Mouse (Mus musculus): ENCODE data around the gene Bcl6b. TPM values are rescaled to one million over a fixed set of nuclear protein-coding genes. Genes with fewer than 3 reads are reported as not detected.

The Bcl6b gene
- polyA plus RNA-seq (2014; fragmentation: Nextera tagmentation; extraction: Ambion mirVana): 1.8 and 5.7 TPM in 2 replicates

DNA sequence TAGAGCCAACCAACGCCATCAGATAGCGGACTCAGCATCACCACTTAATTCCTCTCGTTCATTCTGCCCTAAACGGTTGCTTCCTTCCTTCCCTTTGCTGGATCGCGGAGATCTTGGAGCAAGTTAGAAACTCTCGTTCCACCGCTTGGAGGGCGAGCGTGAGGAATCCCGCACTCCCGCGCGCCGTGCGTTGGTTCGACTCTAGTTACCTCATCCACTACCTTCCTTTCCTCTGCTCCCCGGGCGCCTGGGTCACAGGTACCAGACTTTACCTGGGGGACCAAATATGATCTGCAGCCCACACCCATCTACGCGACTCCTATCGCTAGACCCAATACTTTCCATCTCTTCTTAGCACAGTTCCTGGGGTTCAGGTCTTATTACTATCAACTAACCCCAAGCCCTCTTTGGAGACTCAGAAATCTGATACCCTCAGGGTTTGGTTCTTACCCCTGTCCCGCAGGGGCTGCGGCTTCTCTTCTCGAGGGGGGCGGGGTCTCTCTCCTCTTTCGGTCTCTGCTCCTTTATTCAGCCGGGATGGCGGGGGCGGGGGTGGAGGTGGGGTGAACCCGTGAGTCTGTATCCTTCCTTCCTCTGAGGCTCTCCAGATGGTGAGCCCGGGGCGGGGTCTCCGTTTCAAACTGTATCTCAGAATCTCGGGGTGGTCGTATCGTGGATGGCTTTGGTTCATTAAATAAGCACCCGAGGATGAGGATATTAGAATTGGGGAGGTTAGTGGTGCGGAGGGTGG, at the start of gene Bcl6b:
Bcl6b (minus strand) TSS at position 539 of the 751 bp plus-strand sequence.
- no peaks in the 10 kb centered on the region for H3K36me3 ChIP-seq (ENCODE audit: control insufficient read depth, insufficient read depth, low read length)
- no peaks in the 10 kb centered on the region for H3K9me3 ChIP-seq (ENCODE audit: control insufficient read depth, low read length)
- H3K4me1 ChIP-seq (ENCODE audit: control insufficient read depth, insufficient read depth, low read length): peaks cover 3% of the 10 kb centered on the region
- H3K27me3 ChIP-seq (ENCODE audit: control insufficient read depth, insufficient read depth, low read length): peaks cover 11% of the 10 kb centered on the region
- H3K4me2 ChIP-seq (ENCODE audit: low read depth, low read length): peak within 1 kb of the TSS; percentile 46
- no peak for ATAC-seq (ENCODE audit: low read depth)
- peak within 1 kb of the TSS; percentile 24 for H3K4me3 ChIP-seq (ENCODE audit: low read depth, low read length)
- 1% methylated on average over 39 of the region's 39 CpGs for WGBS
- 0 out of 2 replicates have a peak within 1 kb of the TSS, but pooled peaks have one; percentile 11 for H3K9ac ChIP-seq (replicated peaks; ENCODE audit: low read depth, low read length)
- H3K27ac ChIP-seq (ENCODE audit: low read depth, low read length): 0 out of 2 replicates have a peak within 1 kb of the TSS, but pooled peaks have one; percentile 28

GRCm38 (mm10) chr11:70278961-70279360, 49.4 kb upstream of the Bcl6b start:
- Histone ChIP-seq H3K4me2 (ENCODE audit: low read depth, low read length) (no peak overlapping the region), H3K36me3 (ENCODE audit: control insufficient read depth, insufficient read depth, low read length) (no peaks in the 10 kb centered on the region), H3K9ac (replicated peaks; ENCODE audit: low read depth, low read length) (no peak overlapping the region), H3K27ac (ENCODE audit: low read depth, low read length) (no peak overlapping the region), H3K27me3 (ENCODE audit: control insufficient read depth, insufficient read depth, low read length) (no peaks in the 10 kb centered on the region), H3K4me1 (ENCODE audit: control insufficient read depth, insufficient read depth, low read length) (no peaks in the 10 kb centered on the region), H3K9me3 (ENCODE audit: control insufficient read depth, low read length) (no peaks in the 10 kb centered on the region), H3K4me3 (ENCODE audit: low read depth, low read length) (no peak overlapping the region)
- 78% methylated on average over 3 of the region's 3 CpGs for WGBS
- no peak for ATAC-seq (ENCODE audit: low read depth)

DNA sequence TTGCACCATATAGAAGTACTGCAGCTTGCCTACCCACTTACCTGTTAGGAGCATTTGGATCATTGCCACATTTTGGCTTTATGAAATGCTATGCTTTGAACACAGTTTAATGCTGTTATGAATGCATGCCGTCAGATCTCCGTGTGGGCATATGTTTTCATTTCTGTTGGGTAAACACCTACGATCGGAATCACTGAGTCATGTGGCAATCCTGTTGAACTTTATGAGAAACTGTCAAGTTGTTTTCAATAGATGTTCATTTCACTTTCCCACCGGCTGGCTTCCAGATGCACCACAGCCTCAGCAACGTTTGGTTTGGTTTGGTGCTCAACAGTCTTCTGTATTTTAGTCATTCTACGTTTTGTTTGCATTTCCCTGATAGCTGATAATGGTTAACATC, 42.0 kb upstream of the Bcl6b start:
- no peak for ATAC-seq (ENCODE audit: low read depth)
- Histone ChIP-seq H3K36me3 (ENCODE audit: control insufficient read depth, insufficient read depth, low read length) (no peaks in the 10 kb centered on the region), H3K4me2 (ENCODE audit: low read depth, low read length) (no peak overlapping the region), H3K9me3 (ENCODE audit: control insufficient read depth, low read length) (no peaks in the 10 kb centered on the region), H3K9ac (replicated peaks; ENCODE audit: low read depth, low read length) (no peak overlapping the region), H3K4me3 (ENCODE audit: low read depth, low read length) (no peak overlapping the region), H3K27ac (ENCODE audit: low read depth, low read length) (no peak overlapping the region), H3K27me3 (ENCODE audit: control insufficient read depth, insufficient read depth, low read length) (no peaks in the 10 kb centered on the region), H3K4me1 (ENCODE audit: control insufficient read depth, insufficient read depth, low read length) (no peaks in the 10 kb centered on the region)
- 86% methylated on average over 7 of the region's 7 CpGs for WGBS

DNA sequence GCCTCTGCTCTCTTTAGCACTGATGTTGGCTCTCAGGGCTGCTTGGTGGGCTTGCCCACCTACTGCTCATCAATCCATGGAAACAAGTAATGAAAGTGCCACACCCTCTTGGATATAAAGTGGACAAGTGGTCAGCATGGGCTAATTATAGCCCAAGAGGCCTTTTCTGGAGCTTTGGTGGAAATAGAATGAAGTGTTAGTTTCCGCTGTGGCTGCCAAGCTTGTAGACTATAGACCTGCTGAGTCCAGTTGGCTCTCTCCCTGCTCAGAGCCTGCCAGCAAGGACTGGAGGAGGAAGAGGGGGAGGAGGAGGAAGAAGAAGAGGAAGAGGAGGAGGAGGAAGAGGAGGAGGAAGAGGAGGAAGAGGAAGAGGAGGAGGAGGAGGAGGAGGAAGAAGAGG, 36.8 kb upstream of the Bcl6b start:
- no peak overlapping the region for H3K4me3 ChIP-seq (ENCODE audit: low read depth, low read length)
- H3K9ac ChIP-seq (replicated peaks; ENCODE audit: low read depth, low read length): no peak overlapping the region

DNA sequence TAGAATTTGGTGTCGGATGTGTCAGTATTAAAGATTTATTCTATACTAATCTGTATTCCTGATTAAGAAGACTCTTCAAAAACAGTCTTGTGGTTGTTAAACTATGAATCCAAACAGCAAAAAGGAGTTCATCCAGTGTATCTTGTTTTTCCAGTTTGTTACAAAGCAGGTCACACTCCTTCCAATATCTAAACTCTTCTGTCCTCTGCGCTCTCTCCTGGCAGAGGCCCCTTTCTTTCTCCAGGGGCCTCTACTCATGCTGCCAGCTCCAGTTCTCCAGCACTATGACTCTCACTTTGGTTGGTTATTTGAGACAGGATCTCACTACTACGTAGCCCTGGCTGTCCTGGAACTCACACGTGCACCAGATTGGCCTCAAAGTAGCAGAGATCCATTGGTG, 36.2 kb upstream of the Bcl6b start:
- H3K9me3 ChIP-seq (ENCODE audit: control insufficient read depth, low read length): no peaks in the 10 kb centered on the region
- H3K36me3 ChIP-seq (ENCODE audit: control insufficient read depth, insufficient read depth, low read length): no peaks in the 10 kb centered on the region
- no peak overlapping the region for H3K4me3 ChIP-seq (ENCODE audit: low read depth, low read length)
- H3K9ac ChIP-seq (replicated peaks; ENCODE audit: low read depth, low read length): no peak overlapping the region
- H3K4me2 ChIP-seq (ENCODE audit: low read depth, low read length): no peak overlapping the region
- no peak overlapping the region for H3K27ac ChIP-seq (ENCODE audit: low read depth, low read length)
- no peaks in the 10 kb centered on the region for H3K4me1 ChIP-seq (ENCODE audit: control insufficient read depth, insufficient read depth, low read length)
- no peaks in the 10 kb centered on the region for H3K27me3 ChIP-seq (ENCODE audit: control insufficient read depth, insufficient read depth, low read length)
- ATAC-seq (ENCODE audit: low read depth): no peak
- 78% methylated on average over 4 of the region's 4 CpGs for WGBS

More for the DNA sequence above, 36.8 kb upstream of the Bcl6b start:
- Histone ChIP-seq H3K4me2 (ENCODE audit: low read depth, low read length) (no peak overlapping the region), H3K27me3 (ENCODE audit: control insufficient read depth, insufficient read depth, low read length) (no peaks in the 10 kb centered on the region), H3K27ac (ENCODE audit: low read depth, low read length) (no peak overlapping the region), H3K36me3 (ENCODE audit: control insufficient read depth, insufficient read depth, low read length) (no peaks in the 10 kb centered on the region), H3K4me1 (ENCODE audit: control insufficient read depth, insufficient read depth, low read length) (no peaks in the 10 kb centered on the region), H3K9me3 (ENCODE audit: control insufficient read depth, low read length) (no peaks in the 10 kb centered on the region)
- ATAC-seq (ENCODE audit: low read depth): no peak
- WGBS: 85% methylated on average over 1 of the region's 1 CpGs

- Histone ChIP-seq H3K9me3 (ENCODE audit: control insufficient read depth, low read length) (no peaks in the 10 kb centered on the region), H3K36me3 (ENCODE audit: control insufficient read depth, insufficient read depth, low read length) (no peaks in the 10 kb centered on the region), H3K4me3 (ENCODE audit: low read depth, low read length) (no peak overlapping the region), H3K4me2 (ENCODE audit: low read depth, low read length) (no peak overlapping the region), H3K27ac (ENCODE audit: low read depth, low read length) (no peak overlapping the region), H3K9ac (replicated peaks; ENCODE audit: low read depth, low read length) (no peak overlapping the region), H3K4me1 (ENCODE audit: control insufficient read depth, insufficient read depth, low read length) (no peaks in the 10 kb centered on the region), H3K27me3 (ENCODE audit: control insufficient read depth, insufficient read depth, low read length) (no peaks in the 10 kb centered on the region)
- no peak for ATAC-seq (ENCODE audit: low read depth)
- WGBS: 60% methylated on average over 3 of the region's 3 CpGs
Observed at GRCm38 (mm10) chr11:70265252-70265651, 35.7 kb upstream of the Bcl6b start.

DNA sequence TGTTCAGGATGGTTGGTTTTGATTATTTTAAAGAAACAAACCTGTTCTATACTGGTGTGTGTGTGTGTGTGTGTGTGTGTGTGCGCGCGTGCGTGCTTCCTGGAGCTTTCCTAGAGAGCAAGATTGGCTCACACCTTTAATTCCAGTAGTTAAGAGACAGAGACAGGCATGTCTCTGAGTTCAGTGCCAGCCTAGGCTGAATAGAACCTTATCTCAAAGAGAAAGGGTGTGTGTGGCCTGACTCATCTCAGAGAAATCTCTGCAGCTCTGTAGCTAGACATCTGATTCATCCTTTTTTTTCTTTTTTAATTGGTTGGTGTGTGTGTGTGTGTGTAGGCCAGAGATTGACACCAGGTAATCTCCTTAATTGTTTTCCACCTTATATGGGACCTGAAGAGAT, 29.4 kb upstream of the Bcl6b start:
- Histone ChIP-seq H3K27ac (ENCODE audit: low read depth, low read length) (no peak overlapping the region), H3K4me3 (ENCODE audit: low read depth, low read length) (no peak overlapping the region), H3K36me3 (ENCODE audit: control insufficient read depth, insufficient read depth, low read length) (no peaks in the 10 kb centered on the region), H3K4me1 (ENCODE audit: control insufficient read depth, insufficient read depth, low read length) (no peaks in the 10 kb centered on the region; the same call in 1 of the 2 replicates), H3K9me3 (ENCODE audit: control insufficient read depth, low read length) (no peaks in the 10 kb centered on the region), H3K4me2 (ENCODE audit: low read depth, low read length) (no peak overlapping the region), H3K27me3 (ENCODE audit: control insufficient read depth, insufficient read depth, low read length) (peaks cover 14% of the 10 kb centered on the region), H3K9ac (replicated peaks; ENCODE audit: low read depth, low read length) (no peak overlapping the region)
- no peak for ATAC-seq (ENCODE audit: low read depth)
- WGBS: 92% methylated on average over 4 of the region's 4 CpGs

DNA sequence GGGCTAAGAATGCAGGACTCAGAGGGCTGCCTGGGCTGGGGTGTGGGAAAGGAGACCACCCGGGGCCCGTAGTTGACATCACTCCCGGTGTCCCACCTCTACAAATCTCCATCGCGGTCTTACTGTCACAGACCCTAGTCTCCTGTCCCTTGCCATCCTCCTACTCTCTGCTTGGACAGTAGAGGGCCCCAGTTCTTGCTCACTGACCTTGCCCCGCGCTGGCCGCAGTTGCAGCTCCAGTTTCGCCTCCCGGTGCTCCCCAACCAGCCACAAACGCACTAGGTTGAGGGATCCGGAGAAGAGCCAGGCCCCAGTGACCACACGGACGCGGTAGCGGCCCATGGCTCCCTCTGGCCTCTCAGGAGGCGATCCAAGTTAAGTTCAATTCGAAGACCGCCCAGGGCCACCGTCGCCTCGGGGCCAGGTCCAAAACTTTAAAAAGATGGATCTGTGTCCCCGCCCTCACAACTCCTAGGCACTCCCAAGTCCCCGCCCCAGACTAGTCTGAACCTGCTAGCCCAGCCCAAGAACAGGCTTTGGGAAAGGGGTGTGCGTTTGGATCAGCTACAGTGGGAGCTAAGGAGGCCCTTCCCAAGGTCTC, 25.4 kb upstream of the Bcl6b start, which contains the start of gene Alox12:
Alox12 (minus strand) TSS at position 423 of the 601 bp plus-strand sequence.
- Histone ChIP-seq H3K4me1 (ENCODE audit: control insufficient read depth, insufficient read depth, low read length) (no peaks in the 10 kb centered on the region; the same call in 1 of the 2 replicates), H3K9ac (replicated peaks; ENCODE audit: low read depth, low read length) (no peak within 1 kb of the TSS), H3K27me3 (ENCODE audit: control insufficient read depth, insufficient read depth, low read length) (peaks cover 28% of the 10 kb centered on the region), H3K4me2 (ENCODE audit: low read depth, low read length) (peak within 1 kb of the TSS; percentile 29; the same call in 1 of the 2 replicates), H3K36me3 (ENCODE audit: control insufficient read depth, insufficient read depth, low read length) (no peaks in the 10 kb centered on the region), H3K9me3 (ENCODE audit: control insufficient read depth, low read length) (no peaks in the 10 kb centered on the region), H3K4me3 (ENCODE audit: low read depth, low read length) (0 out of 2 replicates have a peak within 1 kb of the TSS, but pooled peaks have one; percentile 12), H3K27ac (ENCODE audit: low read depth, low read length) (no peak within 1 kb of the TSS)
- no peak for ATAC-seq (ENCODE audit: low read depth)
- WGBS: 1% methylated on average over 25 of the region's 25 CpGs

GRCm38 (mm10) chr11:70254337-70254736, 24.7 kb upstream of the Bcl6b start:
- H3K4me1 ChIP-seq (ENCODE audit: control insufficient read depth, insufficient read depth, low read length): no peaks in the 10 kb centered on the region; the same call in 1 of the 2 replicates
- no peak overlapping the region for H3K9ac ChIP-seq (replicated peaks; ENCODE audit: low read depth, low read length)
- no peaks in the 10 kb centered on the region for H3K9me3 ChIP-seq (ENCODE audit: control insufficient read depth, low read length)
- no peaks in the 10 kb centered on the region for H3K36me3 ChIP-seq (ENCODE audit: control insufficient read depth, insufficient read depth, low read length)
- ATAC-seq (ENCODE audit: low read depth): no peak
- peaks cover 28% of the 10 kb centered on the region for H3K27me3 ChIP-seq (ENCODE audit: control insufficient read depth, insufficient read depth, low read length)
- no peak overlapping the region for H3K27ac ChIP-seq (ENCODE audit: low read depth, low read length)
- no peak overlapping the region for H3K4me3 ChIP-seq (ENCODE audit: low read depth, low read length)
- WGBS: 4% methylated on average over 18 of the region's 18 CpGs
- H3K4me2 ChIP-seq (ENCODE audit: low read depth, low read length): 0 out of 2 replicates have a peak overlapping the region, but pooled peaks have one; percentile 29

All from neural tube, embryonic 14.5 days (tissue).